Mouse (Mus musculus) ES-Bruce4 (cell line): Measurements from ENCODE around the gene Ino80b. TPM values are rescaled to one million over a fixed set of nuclear protein-coding genes. Genes with fewer than 3 reads are reported as not detected.

Experiments
- H3K27ac ChIP-seq: 2 replicates; pipeline ENCODE4 v1.5.1; 2012; ENCODE audit warnings: low read length, inconsistent platforms; ENCODE audit not compliant: insufficient read depth
- H3K27me3 ChIP-seq: 2 replicates; pipeline ENCODE4 v1.6.1; 2012; ENCODE audit warnings: mild to moderate bottlenecking, low read length, inconsistent platforms; ENCODE audit not compliant: control insufficient read depth, poor library complexity, insufficient read depth, severe bottlenecking
- H3K36me3 ChIP-seq: 2 replicates; pipeline ENCODE4 v1.6.1; 2012; ENCODE audit warnings: inconsistent platforms, mild to moderate bottlenecking, low read length, moderate library complexity; ENCODE audit not compliant: control insufficient read depth, poor library complexity, insufficient read depth, severe bottlenecking
- H3K4me1 ChIP-seq: one replicate; pipeline ENCODE4 v1.8.1; 2011; ENCODE audit warnings: low read length; ENCODE audit not compliant: control insufficient read depth, insufficient read depth
- H3K4me3 ChIP-seq: 2 replicates; pipeline ENCODE4 v1.5.1; 2011; ENCODE audit warnings: low read depth, mild to moderate bottlenecking, low read length
- H3K9ac ChIP-seq: 2 replicates; pipeline ENCODE4 v1.6.1; 2012; ENCODE audit warnings: low read depth, mild to moderate bottlenecking, inconsistent platforms; ENCODE audit not compliant: poor library complexity, severe bottlenecking
- H3K9me3 ChIP-seq: replicated peaks from 2 replicates; pipeline ENCODE4 v1.6.1; 2012; ENCODE audit warnings: mild to moderate bottlenecking, low read length, inconsistent platforms; ENCODE audit not compliant: control insufficient read depth, poor library complexity, insufficient read depth, severe bottlenecking
- CTCF ChIP-seq: IDR thresholded peaks from one replicate; pipeline ENCODE4 v1.8.1; 2011; ENCODE audit warnings: low read depth, low read length
- EP300 ChIP-seq: IDR thresholded peaks from 2 replicates; pipeline ENCODE4 v1.6.1; 2011; ENCODE audit warnings: low read depth, low read length; ENCODE audit not compliant: insufficient read depth
- POLR2A ChIP-seq: IDR thresholded peaks from one replicate; pipeline ENCODE4 v1.8.1; 2011; ENCODE audit warnings: low read length; ENCODE audit not compliant: insufficient read depth
- polyA plus RNA-seq: library from polyadenylated mRNA; stranded (reverse); fragments of >200 nt; gene quantifications from 2 replicates; pipeline ENCODE4 v1.2.4, GENCODE M21; 2011; ENCODE audit warnings: low read depth; ENCODE audit not compliant: missing spikeins, insufficient read depth, insufficient read length

The Ino80b gene
- polyA plus RNA-seq, 1 experiment: 11.6 TPM

- TF ChIP-seq CTCF: no peak
- no peak for TF ChIP-seq POLR2A
- no peak for TF ChIP-seq EP300
- Histone ChIP-seq H3K4me1 (peaks cover 2% of the 10 kb centered on the region), H3K36me3 (no peaks in the 10 kb centered on the region), H3K9ac (no peak overlapping the region), H3K27ac (no peak overlapping the region), H3K9me3 (no peaks in the 10 kb centered on the region), H3K27me3 (no peaks in the 10 kb centered on the region), H3K4me3 (no peak overlapping the region)
Measured at GRCm38 (mm10) chr6:83145209-83145608, 20.0 kb upstream of the Ino80b start.

GRCm38 (mm10) chr6:83142886-83143285, 17.7 kb upstream of the Ino80b start:
- Histone ChIP-seq H3K9ac (0 out of 2 replicates have a peak overlapping the region, but pooled peaks have one; percentile 70), H3K27ac (no peak overlapping the region), H3K36me3 (no peaks in the 10 kb centered on the region), H3K4me1 (peaks cover 3% of the 10 kb centered on the region), H3K4me3 (peak overlapping the region; percentile 4; the same call in 1 of the 2 replicates), H3K27me3 (no peaks in the 10 kb centered on the region), H3K9me3 (no peaks in the 10 kb centered on the region)
- no peak for TF ChIP-seq CTCF
- TF ChIP-seq EP300: no peak
- TF ChIP-seq POLR2A: no peak

GRCm38 (mm10) chr6:83142211-83142731, 17.0 kb upstream of the Ino80b start:
- Histone ChIP-seq H3K36me3 (no peaks in the 10 kb centered on the region), H3K4me3 (peak overlapping the region; percentile 63), H3K9ac (peak overlapping the region; percentile 70), H3K27ac (no peak overlapping the region), H3K9me3 (no peaks in the 10 kb centered on the region), H3K4me1 (peaks cover 3% of the 10 kb centered on the region), H3K27me3 (no peaks in the 10 kb centered on the region)
- TF ChIP-seq POLR2A (no peak), CTCF (no peak), EP300 (no peak)

GRCm38 (mm10) chr6:83141636-83142035, 16.4 kb upstream of the Ino80b start:
- Histone ChIP-seq H3K4me3 (peak overlapping the region; percentile 63), H3K9ac (peak overlapping the region; percentile 70), H3K36me3 (no peaks in the 10 kb centered on the region), H3K27ac (no peak overlapping the region), H3K4me1 (peaks cover 4% of the 10 kb centered on the region), H3K27me3 (no peaks in the 10 kb centered on the region), H3K9me3 (no peaks in the 10 kb centered on the region)
- no peak for TF ChIP-seq POLR2A
- no peak for TF ChIP-seq CTCF
- TF ChIP-seq EP300: no peak

- no peak overlapping the region for H3K9ac ChIP-seq
- TF ChIP-seq EP300 (no peak), POLR2A (no peak), CTCF (no peak)
- no peaks in the 10 kb centered on the region for H3K36me3 ChIP-seq
- H3K9me3 ChIP-seq: no peaks in the 10 kb centered on the region
- H3K4me3 ChIP-seq: no peak overlapping the region
- H3K27ac ChIP-seq: no peak overlapping the region
- peaks cover 6% of the 10 kb centered on the region for H3K4me1 ChIP-seq
- H3K27me3 ChIP-seq: no peaks in the 10 kb centered on the region
Measured at GRCm38 (mm10) chr6:83140044-83140443, 14.8 kb upstream of the Ino80b start.

- Histone ChIP-seq H3K4me3 (peak overlapping the region; percentile 62), H3K9ac (0 out of 2 replicates have a peak overlapping the region, but pooled peaks have one; percentile 13), H3K36me3 (no peaks in the 10 kb centered on the region), H3K27me3 (no peaks in the 10 kb centered on the region), H3K9me3 (no peaks in the 10 kb centered on the region), H3K4me1 (peaks cover 6% of the 10 kb centered on the region), H3K27ac (no peak overlapping the region)
- TF ChIP-seq POLR2A (no peak), EP300 (no peak), CTCF (no peak)
Measured at GRCm38 (mm10) chr6:83138056-83138455, 12.8 kb upstream of the Ino80b start.
